Mouse (Mus musculus) midbrain, embryonic 14.5 days (tissue): ENCODE data around the gene Tmem186. TPM values are rescaled to one million over a fixed set of nuclear protein-coding genes. Genes with fewer than 3 reads are reported as not detected.

ENCODE experiments used
- ATAC-seq: fragments of 200-750 bp; cut with Nextera tagmentation; 2 replicates; pipeline ENCODE4 v1.8.0; 2017; ENCODE audit warnings: moderate number of reproducible peaks, moderate library complexity; ENCODE audit not compliant: low FRiP score, low TSS enrichment
- DNase-seq: peaks from one replicate; pipeline ENCODE4 v3.0.0-alpha.2; 2015
- H3K27ac ChIP-seq: fragments of 300-500 bp; sonication (generic); replicated peaks from 2 replicates; pipeline ENCODE4 v1.5.1; 2014; ENCODE audit warnings: mild to moderate bottlenecking, low read depth, low read length, moderate library complexity
- H3K27me3 ChIP-seq: fragments of 300-500 bp; sonication (generic); 2 replicates; pipeline ENCODE4 v1.6.1; 2014; ENCODE audit warnings: low read length, control low read depth, mixed read lengths; ENCODE audit not compliant: control insufficient read depth, insufficient read depth
- H3K36me3 ChIP-seq: fragments of 300-500 bp; sonication (generic); 2 replicates; pipeline ENCODE4 v1.6.1; 2014; ENCODE audit warnings: low read length, control low read depth; ENCODE audit not compliant: control insufficient read depth, insufficient read depth
- H3K4me1 ChIP-seq: fragments of 300-500 bp; sonication (generic); 2 replicates; pipeline ENCODE4 v1.6.1; 2014; ENCODE audit warnings: mild to moderate bottlenecking, antibody characterized with exemption, low read length, control low read depth; ENCODE audit not compliant: control insufficient read depth, insufficient read depth
- H3K4me2 ChIP-seq: fragments of 300-500 bp; sonication (generic); 2 replicates; pipeline ENCODE4 v1.6.1; 2014; ENCODE audit warnings: mild to moderate bottlenecking, low read length, moderate library complexity
- H3K4me3 ChIP-seq: fragments of 300-500 bp; sonication (generic); replicated peaks from 2 replicates; pipeline ENCODE4 v1.5.1; 2014; ENCODE audit warnings: low read depth, low read length
- H3K9ac ChIP-seq: fragments of 300-500 bp; sonication (generic); replicated peaks from 2 replicates; pipeline ENCODE4 v1.6.1; 2014; ENCODE audit warnings: mild to moderate bottlenecking, low read length, moderate library complexity
- H3K9me3 ChIP-seq: fragments of 300-500 bp; sonication (generic); 2 replicates; pipeline ENCODE4 v1.6.1; 2016; ENCODE audit warnings: low read length, control low read depth, mixed read lengths; ENCODE audit not compliant: control insufficient read depth
- WGBS: fragments of 180-500 bp; shearing (Covaris S2); extraction: QIAGEN DNeasy Blood & Tissue Kit; methylation state at CpG from one replicate; pipeline ENCODE4 v1.1.7; 2014; 5-methylcytosine and 5-hydroxymethylcytosine counted together
- polyA plus RNA-seq: library from polyadenylated mRNA; unstranded; fragments of >200 nt; fragmentation: Nextera tagmentation; extraction: Ambion mirVana; gene quantifications from 2 replicates; pipeline ENCODE4 v1.2.1, GENCODE M21; 2014

Tmem186 gene
- polyA plus RNA-seq, 1 experiment from 2014 or later = 16.1 TPM

DNA sequence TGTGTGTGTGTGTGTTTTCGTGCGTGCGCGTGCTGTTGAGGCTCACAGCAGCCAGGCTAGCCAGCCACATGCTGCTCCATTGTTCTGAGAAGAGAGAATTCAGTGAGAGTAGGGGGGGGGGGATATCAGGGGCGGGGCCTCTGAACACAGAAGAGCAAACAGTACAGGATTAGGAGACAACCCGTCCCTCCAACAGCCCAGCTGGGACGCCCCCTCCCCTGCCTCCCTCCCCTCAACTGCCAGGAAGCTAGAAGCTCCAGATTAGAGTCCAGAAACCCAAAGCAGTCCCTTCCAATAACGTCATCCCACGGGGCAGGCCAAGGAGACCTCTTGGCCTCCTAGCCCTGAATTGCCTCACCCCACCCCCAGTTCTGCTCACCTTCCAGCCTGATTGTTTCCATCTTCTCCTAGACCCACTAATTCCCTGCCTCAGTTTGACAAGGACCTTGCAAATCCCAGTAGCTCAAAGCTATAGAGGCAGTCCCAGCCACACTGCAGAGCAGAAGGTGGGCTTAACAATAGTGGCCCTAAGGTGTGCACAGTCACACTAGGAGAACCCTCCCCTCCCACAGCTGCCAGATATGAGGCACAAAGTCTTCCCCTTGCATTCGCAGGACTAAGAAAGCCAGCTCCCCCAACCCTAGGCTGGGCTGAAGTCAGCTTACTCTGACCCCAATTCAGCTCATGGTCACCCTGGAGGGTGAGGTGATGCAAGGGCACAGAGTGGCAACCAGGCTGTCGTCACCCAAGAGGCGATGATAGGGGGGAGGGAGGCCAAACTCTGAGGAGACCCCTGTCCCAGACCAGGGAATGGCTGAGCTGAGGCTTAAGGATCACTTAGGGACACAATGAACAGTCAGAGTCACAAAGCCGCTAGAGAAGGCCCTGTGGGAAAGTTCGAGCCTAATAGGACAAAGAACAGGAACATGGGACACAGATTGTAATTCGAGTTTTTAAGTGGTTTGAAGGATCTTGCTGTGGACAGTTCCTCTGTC is 32.8 kb upstream of the Tmem186 start:
- peaks cover 5% of the 10 kb centered on the region; the same call in 1 of the 2 replicates for H3K36me3 ChIP-seq
- WGBS = 2% methylated on average over 15 of the region's 15 CpGs
- H3K9me3 ChIP-seq = no peaks in the 10 kb centered on the region
- peak overlapping the region; percentile 66 for H3K4me3 ChIP-seq
- ATAC-seq (peak; percentile 72), DNase-seq (peak; percentile 78)
- peak overlapping the region; percentile 78 for H3K27ac ChIP-seq
- peak overlapping the region; percentile 95 for H3K4me2 ChIP-seq
- peaks cover 29% of the 10 kb centered on the region for H3K4me1 ChIP-seq
- H3K27me3 ChIP-seq = 0 out of 2 replicates have a peak, but pooled peaks cover 5% of the 10 kb centered on the region
- peak overlapping the region; percentile 74 for H3K9ac ChIP-seq

DNA sequence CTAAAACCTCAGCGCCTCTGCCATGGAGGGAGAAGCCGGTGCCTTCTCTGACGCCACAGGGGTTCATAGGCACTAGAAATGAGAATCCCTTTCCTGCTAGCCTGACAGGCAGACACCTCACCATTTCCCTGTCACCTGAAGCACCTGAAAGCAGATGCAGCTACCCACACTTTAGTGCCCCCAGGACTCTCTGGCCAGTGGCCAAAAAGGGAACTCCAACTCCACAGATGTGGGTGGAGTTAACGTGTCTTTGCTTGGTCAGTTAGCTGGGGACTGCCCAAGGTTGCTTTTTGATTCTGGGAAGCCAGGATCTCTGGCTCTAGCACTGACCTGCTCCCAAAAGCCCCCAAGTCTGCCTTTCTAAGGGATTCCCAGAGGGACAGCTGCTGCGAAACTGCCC is 31.9 kb upstream of the Tmem186 start:
- DNase-seq (peak; percentile 43), ATAC-seq (no peak)
- Histone ChIP-seq H3K27me3 (0 out of 2 replicates have a peak, but pooled peaks cover 5% of the 10 kb centered on the region), H3K9me3 (no peaks in the 10 kb centered on the region), H3K9ac (peak overlapping the region; percentile 74), H3K4me1 (peaks cover 29% of the 10 kb centered on the region), H3K4me3 (peak overlapping the region; percentile 66), H3K36me3 (peaks cover 5% of the 10 kb centered on the region; the same call in 1 of the 2 replicates), H3K27ac (peak overlapping the region; percentile 78), H3K4me2 (peak overlapping the region; percentile 95)
- WGBS = 46% methylated on average over 5 of the region's 5 CpGs

DNA sequence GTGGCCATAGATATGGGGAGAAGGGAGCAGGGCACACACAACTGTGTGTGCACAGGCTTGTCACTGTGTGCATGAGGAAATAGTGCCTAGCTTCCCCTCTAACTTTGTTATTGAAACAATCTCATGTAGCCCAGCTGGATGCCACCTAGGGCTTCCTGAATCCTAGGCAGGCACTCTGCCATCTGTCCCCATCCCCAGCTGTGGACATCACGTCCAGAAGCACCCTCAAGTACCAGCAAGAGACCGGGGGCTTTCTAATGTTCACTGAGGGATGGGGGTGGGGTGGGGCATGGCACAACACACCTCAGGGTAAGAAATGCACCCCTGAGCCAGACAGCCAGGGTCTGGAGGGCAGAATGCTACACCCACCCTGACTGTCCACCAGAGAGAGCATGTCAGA is 30.9 kb upstream of the Tmem186 start:
- Histone ChIP-seq H3K9me3 (no peaks in the 10 kb centered on the region), H3K4me1 (peaks cover 29% of the 10 kb centered on the region), H3K4me3 (no peak overlapping the region), H3K27me3 (0 out of 2 replicates have a peak, but pooled peaks cover 5% of the 10 kb centered on the region), H3K4me2 (peak overlapping the region; percentile 95), H3K36me3 (peaks cover 10% of the 10 kb centered on the region), H3K27ac (no peak overlapping the region), H3K9ac (no peak overlapping the region)
- WGBS = 60% methylated on average over 2 of the region's 2 CpGs
- ATAC-seq (no peak), DNase-seq (no peak)

DNA sequence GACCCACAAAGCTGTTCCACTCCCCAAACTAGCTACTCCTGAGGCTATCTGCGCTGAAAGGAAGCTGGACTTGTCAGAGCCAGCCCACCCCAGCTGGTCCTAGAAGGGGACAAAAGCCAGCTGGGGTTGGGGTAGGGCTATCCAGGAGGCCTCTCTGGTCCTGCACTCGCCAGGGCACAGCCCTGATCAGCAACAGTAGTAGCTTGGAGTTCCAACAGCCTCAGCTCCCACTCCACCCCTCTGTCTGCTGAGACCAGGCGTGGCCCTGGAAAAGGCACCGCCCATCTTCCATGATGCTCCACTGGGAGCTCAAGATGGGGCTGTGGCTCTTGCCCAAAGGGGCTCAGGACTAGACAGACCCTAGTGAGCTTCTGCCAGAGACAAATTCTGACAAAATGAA is 30.3 kb upstream of the Tmem186 start:
- Histone ChIP-seq H3K9ac (no peak overlapping the region; the same call in 1 of the 2 replicates), H3K9me3 (no peaks in the 10 kb centered on the region), H3K36me3 (peaks cover 16% of the 10 kb centered on the region), H3K27ac (no peak overlapping the region), H3K4me1 (peaks cover 29% of the 10 kb centered on the region), H3K4me2 (no peak overlapping the region; the same call in 1 of the 2 replicates), H3K4me3 (no peak overlapping the region), H3K27me3 (0 out of 2 replicates have a peak, but pooled peaks cover under 1% of the 10 kb centered on the region)
- ATAC-seq = no peak
- DNase-seq = no peak
- 69% methylated on average over 4 of the region's 4 CpGs for WGBS

DNA sequence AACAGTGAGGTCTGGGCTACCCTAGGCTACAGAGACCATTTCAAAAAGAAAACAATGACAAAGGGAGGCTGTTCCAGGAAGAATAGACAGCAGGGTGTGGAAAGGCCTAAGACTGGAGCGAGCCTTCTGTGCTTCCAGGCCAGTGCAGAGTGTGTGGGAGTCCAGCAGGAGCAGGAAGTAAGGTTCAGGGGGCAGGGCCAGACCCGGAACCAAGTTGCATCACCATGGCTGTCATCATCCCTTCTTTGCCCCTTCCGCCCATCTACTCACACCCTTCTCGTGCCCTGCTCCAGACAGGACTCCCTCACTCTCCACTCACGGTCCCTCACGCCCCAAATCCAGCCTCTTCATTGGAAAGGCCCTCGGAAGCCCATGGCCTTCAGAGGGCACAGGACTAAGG is 29.7 kb upstream of the Tmem186 start:
- Histone ChIP-seq H3K9me3 (no peaks in the 10 kb centered on the region), H3K27ac (no peak overlapping the region), H3K4me2 (no peak overlapping the region; the same call in 1 of the 2 replicates), H3K36me3 (peaks cover 21% of the 10 kb centered on the region), H3K4me1 (peaks cover 29% of the 10 kb centered on the region), H3K27me3 (no peaks in the 10 kb centered on the region), H3K9ac (no peak overlapping the region; the same call in 1 of the 2 replicates), H3K4me3 (no peak overlapping the region)
- ATAC-seq (no peak), DNase-seq (no peak)
- WGBS = 89% methylated on average over 7 of the region's 7 CpGs

DNA sequence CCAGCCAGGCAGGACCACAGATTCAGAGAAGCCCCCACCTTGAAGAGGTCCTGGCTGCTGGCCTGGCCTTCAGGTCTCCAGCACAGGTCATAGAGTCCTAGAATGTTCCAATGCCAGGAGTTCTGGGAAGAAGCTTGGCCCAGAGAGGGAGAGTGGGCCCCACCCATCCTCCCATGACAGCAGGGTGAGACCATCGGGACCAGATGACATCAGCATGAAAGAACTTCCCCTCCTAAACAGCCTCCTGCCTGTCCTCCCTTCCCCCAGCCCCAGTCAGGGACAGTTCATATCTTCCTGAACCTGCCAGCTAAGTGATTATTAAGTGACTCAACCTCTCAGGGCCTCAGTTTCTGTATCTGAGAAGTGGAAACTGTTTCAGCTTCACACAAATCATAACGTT is 28.9 kb upstream of the Tmem186 start:
- no peaks in the 10 kb centered on the region for H3K27me3 ChIP-seq
- H3K4me1 ChIP-seq = peaks cover 29% of the 10 kb centered on the region
- no peak overlapping the region for H3K4me2 ChIP-seq
- H3K27ac ChIP-seq = no peak overlapping the region
- peaks cover 29% of the 10 kb centered on the region for H3K36me3 ChIP-seq
- H3K4me3 ChIP-seq = no peak overlapping the region
- DNase-seq (no peak), ATAC-seq (no peak)
- 72% methylated on average over 2 of the region's 2 CpGs for WGBS
- no peaks in the 10 kb centered on the region for H3K9me3 ChIP-seq
- no peak overlapping the region for H3K9ac ChIP-seq

DNA sequence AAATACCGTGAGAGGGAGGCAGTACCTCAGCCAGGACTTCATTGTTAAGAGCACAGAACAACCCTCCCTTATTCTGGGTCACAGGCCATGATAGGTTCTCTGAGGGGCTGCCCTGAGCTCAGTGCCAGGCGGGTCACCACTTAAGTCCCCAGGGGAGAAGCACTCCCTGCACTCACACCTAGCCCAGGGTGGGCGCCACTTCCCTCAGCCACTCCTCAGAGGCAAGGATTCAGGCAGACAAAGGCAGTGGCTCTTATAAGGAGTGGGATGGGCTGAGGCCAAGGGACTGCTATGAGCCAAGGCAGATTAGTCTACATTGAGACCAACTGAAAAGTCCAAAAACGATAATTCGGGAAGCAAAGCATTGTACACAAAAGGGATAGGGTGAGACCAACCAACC is 27.9 kb upstream of the Tmem186 start:
- no peaks in the 10 kb centered on the region for H3K27me3 ChIP-seq
- peaks cover 23% of the 10 kb centered on the region for H3K4me1 ChIP-seq
- DNase-seq (no peak), ATAC-seq (no peak)
- WGBS = 83% methylated on average over 5 of the region's 5 CpGs
- no peaks in the 10 kb centered on the region for H3K9me3 ChIP-seq
- peaks cover 40% of the 10 kb centered on the region for H3K36me3 ChIP-seq
- H3K9ac ChIP-seq = no peak overlapping the region
- no peak overlapping the region for H3K27ac ChIP-seq
- H3K4me2 ChIP-seq = no peak overlapping the region
- H3K4me3 ChIP-seq = no peak overlapping the region

DNA sequence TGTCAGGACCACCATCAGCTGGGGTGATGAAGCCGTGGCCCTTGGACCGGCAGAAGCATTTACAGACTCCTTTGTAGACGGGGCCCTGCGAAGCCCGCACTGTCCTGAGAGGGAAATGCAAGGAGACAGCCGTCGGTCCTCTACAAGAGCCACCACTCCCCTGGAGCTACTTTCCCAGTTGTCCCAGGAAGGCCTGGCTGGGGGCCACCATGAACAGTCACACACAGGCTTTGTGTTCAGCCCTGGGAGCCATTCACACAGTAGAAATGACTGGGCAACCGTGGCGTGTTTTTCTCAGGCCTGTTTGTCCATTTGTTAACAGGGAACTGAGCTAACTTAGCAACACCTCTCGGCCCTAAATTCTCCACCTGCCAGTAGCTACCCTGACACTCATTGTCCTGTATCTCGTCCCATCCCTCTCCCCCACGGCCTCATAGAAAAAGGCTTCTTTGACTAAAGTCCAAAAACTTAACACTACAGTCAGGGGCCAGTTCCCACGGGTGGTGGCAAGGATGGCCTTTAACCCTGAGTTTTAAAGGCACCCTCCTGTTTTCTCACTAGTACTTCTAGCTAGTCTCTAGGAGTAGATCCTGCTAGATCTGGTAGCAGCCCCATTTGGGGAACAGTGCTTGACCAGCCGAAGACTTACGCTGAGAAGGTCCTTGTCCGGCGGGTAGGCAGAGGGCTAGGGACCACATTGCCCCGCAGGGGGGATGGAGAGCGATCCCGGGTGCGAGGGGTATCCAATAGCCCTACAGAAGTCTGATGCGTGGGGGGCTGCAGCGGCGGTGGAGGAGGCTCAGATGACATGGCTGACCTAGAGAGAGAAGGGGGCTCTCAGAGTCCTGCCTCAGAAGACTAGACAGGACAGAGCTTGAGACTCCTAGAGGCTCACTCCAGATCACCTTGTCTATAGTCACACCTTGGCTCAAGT is 26.4 kb upstream of the Tmem186 start:
- Histone ChIP-seq H3K4me2 (no peak overlapping the region), H3K36me3 (peaks cover 54% of the 10 kb centered on the region), H3K9ac (0 out of 2 replicates have a peak overlapping the region, but pooled peaks have one; percentile 20), H3K9me3 (no peaks in the 10 kb centered on the region), H3K27me3 (no peaks in the 10 kb centered on the region), H3K4me1 (peaks cover 14% of the 10 kb centered on the region), H3K4me3 (no peak overlapping the region), H3K27ac (no peak overlapping the region)
- no peak for DNase-seq
- no peak for ATAC-seq
- whole genome bisulfite sequencing = 82% methylated on average over 24 of the region's 24 CpGs
